Mouse (Mus musculus) liver, embryonic 14.5 days (tissue): ENCODE results near the gene Parvb. TPM values are rescaled to one million over a fixed set of nuclear protein-coding genes. Genes with fewer than 3 reads are reported as not detected.

Experiments used
- ATAC-seq: fragments of 200-750 bp; cut with Nextera tagmentation; 2 replicates; pipeline ENCODE4 v1.8.0; 2017; ENCODE audit warnings: moderate number of reproducible peaks, mild to moderate bottlenecking, moderate library complexity; ENCODE audit not compliant: insufficient read depth
- DNase-seq, 3 experiments: peaks; one replicate each; pipeline ENCODE4 v3.0.0-alpha.2; 2012 to 2013; ENCODE audit warnings: low read depth in 3 of 3, low spot score in 3 of 3
- H3K27ac ChIP-seq: fragments of 300-500 bp; sonication (generic); 2 replicates; pipeline ENCODE4 v1.5.1; 2014; ENCODE audit warnings: moderate library complexity, mild to moderate bottlenecking, control low read depth, inconsistent platforms
- H3K27me3 ChIP-seq: fragments of 300-500 bp; sonication (generic); 2 replicates; pipeline ENCODE4 v1.6.1; 2014; ENCODE audit warnings: mild to moderate bottlenecking, low read length, moderate library complexity; ENCODE audit not compliant: control insufficient read depth, insufficient read depth
- H3K36me3 ChIP-seq: fragments of 300-500 bp; sonication (generic); replicated peaks from 2 replicates; pipeline ENCODE4 v1.6.1; 2014; ENCODE audit warnings: low read depth; ENCODE audit not compliant: control insufficient read depth, insufficient read depth
- H3K4me1 ChIP-seq, 2 experiments: fragments of 200-500 bp in 1 of 2; fragments of 300-500 bp in 1 of 2; sonication (generic) in 1 of 2; replicated peaks; 2 replicates each; pipeline ENCODE4 v1.6.1; 2012 to 2014; ENCODE audit warnings: antibody characterized with exemption in 1 of 2, inconsistent platforms in 1 of 2, low read length in 1 of 2; ENCODE audit not compliant: control insufficient read depth in 2 of 2, insufficient read depth in 2 of 2
- H3K4me2 ChIP-seq: fragments of 300-500 bp; sonication (generic); 2 replicates; pipeline ENCODE4 v1.6.1; 2014; ENCODE audit warnings: low read depth, mild to moderate bottlenecking, control low read depth, moderate library complexity
- H3K4me3 ChIP-seq, 2 experiments: fragments of 200-500 bp in 1 of 2; fragments of 300-500 bp in 1 of 2; sonication (generic) in 1 of 2; 2 replicates each; pipeline ENCODE4 v1.5.1; 2012 to 2014; ENCODE audit warnings: low read depth in 2 of 2, low read length in 2 of 2, mild to moderate bottlenecking in 2 of 2, control low read depth in 1 of 2, inconsistent platforms in 1 of 2, moderate library complexity in 1 of 2; ENCODE audit not compliant: insufficient read depth in 1 of 2
- H3K9ac ChIP-seq: fragments of 300-500 bp; sonication (generic); replicated peaks from 2 replicates; pipeline ENCODE4 v1.6.1; 2014; ENCODE audit warnings: mild to moderate bottlenecking, control low read depth, moderate library complexity
- H3K9me3 ChIP-seq: fragments of 300-500 bp; sonication (generic); 2 replicates; pipeline ENCODE4 v1.6.1; 2016; ENCODE audit warnings: low read length, mixed read lengths; ENCODE audit not compliant: control insufficient read depth
- CTCF ChIP-seq: IDR thresholded peaks from 2 replicates; pipeline ENCODE4 v1.5.1; 2016; ENCODE audit warnings: antibody characterized with exemption, low read depth, control low read depth
- EP300 ChIP-seq: IDR thresholded peaks from 2 replicates; pipeline ENCODE4 v1.6.1; 2016; ENCODE audit warnings: antibody characterized with exemption, low read depth
- WGBS: fragments of 180-500 bp; shearing (Covaris S2); extraction: QIAGEN DNeasy Blood & Tissue Kit; methylation state at CpG from one replicate; pipeline ENCODE4 v1.1.7; 2014; ENCODE audit not compliant: insufficient replicate concordance; 5-methylcytosine and 5-hydroxymethylcytosine counted together
- polyA plus RNA-seq, 2 experiments: library from polyadenylated mRNA; depleted of rRNA in 1 of 2; stranded (reverse) in 1 of 2; unstranded in 1 of 2; fragments of >200 nt; fragmentation: Nextera tagmentation in 1 of 2; extraction: Ambion mirVana in 1 of 2; gene quantifications; 2 replicates each; pipeline versions ENCODE4 v1.2.1 to v1.2.3; 2012 to 2014

The Parvb gene
- polyA plus RNA-seq, 2 experiments = 7.3 to 22.6 TPM

DNA sequence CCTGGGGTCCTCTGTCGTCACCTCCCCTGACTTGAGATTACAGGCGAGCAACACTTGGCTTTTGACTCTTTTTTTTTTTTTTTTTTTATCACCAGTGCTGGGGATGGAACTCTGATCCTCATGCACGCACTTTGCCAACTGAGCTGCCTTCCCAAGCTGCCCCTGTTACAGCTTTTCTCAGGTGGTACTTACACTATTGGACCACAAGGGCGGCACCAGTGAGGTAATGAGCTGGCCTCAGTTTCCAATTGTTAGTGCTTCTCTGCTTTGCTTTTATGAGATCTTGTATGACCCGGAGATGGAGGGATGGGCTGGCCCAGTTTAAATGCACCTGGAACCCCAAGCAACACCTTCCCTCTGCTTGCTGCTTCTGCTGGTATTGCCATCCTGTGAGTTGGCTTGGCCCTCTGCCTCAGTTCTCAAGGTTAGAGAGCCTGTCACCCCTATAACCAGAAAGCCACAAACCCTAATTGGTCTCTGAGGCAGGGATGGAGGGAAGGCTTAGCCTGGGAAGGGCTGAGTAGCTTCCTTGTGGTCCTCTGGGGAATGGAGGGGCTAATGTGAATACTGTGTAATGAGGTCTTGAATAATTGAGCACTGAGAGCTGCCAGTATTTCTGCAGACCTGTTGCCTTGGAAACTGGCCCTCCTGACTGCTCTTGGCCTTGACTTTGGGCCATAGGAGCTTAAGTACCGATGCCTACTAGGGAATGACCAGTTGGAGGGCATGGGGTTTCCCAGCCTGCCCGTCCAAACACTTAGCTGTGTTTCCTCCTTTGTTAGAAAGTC lies 3.1 kb downstream of the Parvb start:
- Histone ChIP-seq H3K4me1 (peaks cover 13 to 30% of the 10 kb centered on the region in 2 experiments), H3K9ac (no peak overlapping the region), H3K4me3 (no peak overlapping the region), H3K36me3 (no peaks in the 10 kb centered on the region), H3K27ac (no peak overlapping the region), H3K27me3 (no peaks in the 10 kb centered on the region; the same call in 1 of the 2 replicates), H3K9me3 (no peaks in the 10 kb centered on the region), H3K4me2 (no peak overlapping the region)
- ATAC-seq = no peak
- TF ChIP-seq CTCF = peak; percentile 48
- TF ChIP-seq EP300 = no peak
- WGBS = 66% methylated on average over 7 of the region's 7 CpGs
- DNase-seq = no peak

DNA sequence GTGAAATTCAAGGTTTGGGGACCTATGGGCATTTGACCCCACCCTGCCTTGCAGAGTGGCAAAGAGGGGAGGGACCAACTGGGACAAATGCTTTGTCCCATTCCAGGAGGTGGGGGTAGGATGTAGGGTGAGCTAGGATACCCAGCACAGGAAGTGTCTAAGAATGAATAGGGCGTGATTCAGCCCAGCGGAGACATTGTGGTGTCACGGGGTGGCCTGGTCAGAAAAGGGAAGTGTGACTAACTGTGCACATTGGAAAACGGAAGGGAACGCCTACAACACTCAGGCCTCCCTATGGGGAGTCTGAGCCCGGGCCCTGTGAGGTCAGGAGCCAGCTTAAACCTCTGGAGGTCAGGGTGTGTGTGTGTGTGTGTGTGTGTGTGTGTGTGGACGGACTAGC lies 3.8 kb downstream of the Parvb start:
- Histone ChIP-seq H3K4me3 (no peak overlapping the region), H3K4me2 (no peak overlapping the region), H3K27ac (no peak overlapping the region), H3K27me3 (no peaks in the 10 kb centered on the region; the same call in 1 of the 2 replicates), H3K9ac (no peak overlapping the region), H3K36me3 (no peaks in the 10 kb centered on the region), H3K9me3 (no peaks in the 10 kb centered on the region), H3K4me1 (peaks cover 8 to 24% of the 10 kb centered on the region in 2 experiments)
- ATAC-seq (no peak), DNase-seq (no peak)
- TF ChIP-seq EP300 (no peak), CTCF (no peak)
- 25% methylated on average over 7 of the region's 7 CpGs for WGBS

DNA sequence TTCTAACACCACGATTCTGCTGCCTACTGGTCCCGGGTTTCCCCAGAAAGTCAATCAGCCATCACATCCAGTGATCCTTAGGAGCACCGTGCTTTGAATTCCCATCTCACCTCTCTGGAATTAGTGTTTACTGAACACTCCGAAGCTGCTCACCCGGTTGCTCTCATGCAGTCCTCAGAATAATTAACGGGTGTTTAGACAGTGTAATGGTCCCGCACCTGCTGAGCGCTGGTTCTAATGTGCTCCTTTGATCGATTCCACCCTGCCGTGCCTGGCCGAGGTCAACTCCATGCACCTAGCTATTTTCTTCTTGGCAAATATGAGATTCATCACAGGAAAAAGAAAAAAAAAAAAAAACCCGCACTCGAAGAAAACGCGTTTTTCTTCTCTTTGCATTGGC lies 6.7 kb downstream of the Parvb start:
- no peak overlapping the region for H3K9ac ChIP-seq
- H3K27ac ChIP-seq = no peak overlapping the region
- DNase-seq (no peak), ATAC-seq (no peak)
- no peaks in the 10 kb centered on the region for H3K36me3 ChIP-seq
- no peaks in the 10 kb centered on the region for H3K9me3 ChIP-seq
- 61% methylated on average over 15 of the region's 15 CpGs for WGBS
- TF ChIP-seq EP300 (no peak), CTCF (no peak)
- peaks cover 0 to 9% of the 10 kb centered on the region in 2 experiments; a peak in 2 of 4 replicates for H3K4me1 ChIP-seq
- H3K27me3 ChIP-seq = no peaks in the 10 kb centered on the region; the same call in 1 of the 2 replicates
- no peak overlapping the region for H3K4me3 ChIP-seq
- no peak overlapping the region for H3K4me2 ChIP-seq

DNA sequence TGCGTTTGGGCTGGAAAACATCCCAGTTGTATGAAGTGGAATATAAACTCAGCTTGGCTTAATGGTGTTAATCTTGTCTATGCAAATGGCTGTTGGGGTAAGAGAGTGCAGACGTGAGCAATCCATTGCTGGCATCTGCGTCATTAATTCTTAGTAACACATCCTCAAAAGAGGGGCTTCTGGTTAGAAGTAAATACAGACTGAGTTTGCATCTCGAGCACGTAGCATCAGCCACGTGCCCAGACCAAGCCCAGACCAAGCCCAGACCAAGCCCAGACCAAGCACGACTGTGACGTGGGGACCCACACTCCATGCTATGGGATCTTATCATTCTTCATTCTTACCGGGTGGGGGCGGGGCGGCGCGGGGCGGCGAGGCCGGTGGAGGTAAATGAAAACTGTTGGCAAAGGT lies 7.2 kb downstream of the Parvb start:
- Histone ChIP-seq H3K36me3 (no peaks in the 10 kb centered on the region), H3K4me3 (no peak overlapping the region), H3K9me3 (no peaks in the 10 kb centered on the region), H3K4me1 (peaks cover 0 to 9% of the 10 kb centered on the region in 2 experiments; a peak in 2 of 4 replicates), H3K27ac (no peak overlapping the region), H3K27me3 (no peaks in the 10 kb centered on the region; the same call in 1 of the 2 replicates), H3K4me2 (no peak overlapping the region; the same call in 1 of the 2 replicates), H3K9ac (no peak overlapping the region)
- ATAC-seq (no peak), DNase-seq (no peak)
- WGBS = 22% methylated on average over 16 of the region's 16 CpGs
- TF ChIP-seq EP300 (no peak), CTCF (no peak)

DNA sequence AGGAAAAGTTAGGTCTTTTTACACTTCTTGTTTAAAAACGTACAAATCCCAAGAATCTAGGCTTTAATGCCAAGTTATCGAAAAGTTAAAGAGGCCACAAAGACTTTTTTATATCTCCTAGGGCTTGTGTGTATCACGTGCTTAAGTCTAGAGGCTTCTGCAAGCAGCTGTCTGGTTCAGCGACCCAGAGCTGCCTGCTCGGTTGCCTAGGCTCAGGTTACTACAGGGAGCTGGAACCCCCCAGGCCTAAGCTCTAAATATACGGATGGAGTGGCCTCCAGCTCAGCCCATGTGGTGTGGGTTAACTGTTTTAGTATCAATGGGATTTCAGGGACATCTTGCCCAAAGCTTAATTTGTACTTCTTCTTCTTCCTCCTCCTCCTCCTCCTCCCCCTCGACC lies 9.7 kb downstream of the Parvb start:
- no peak for DNase-seq
- no peak for TF ChIP-seq CTCF
- TF ChIP-seq EP300 = no peak
- no peak for ATAC-seq
- Histone ChIP-seq H3K4me3 (no peak overlapping the region), H3K4me1 (peaks cover 0 to 9% of the 10 kb centered on the region in 2 experiments; a peak in 2 of 4 replicates), H3K27ac (no peak overlapping the region), H3K9me3 (no peaks in the 10 kb centered on the region), H3K9ac (no peak overlapping the region), H3K4me2 (no peak overlapping the region), H3K27me3 (no peaks in the 10 kb centered on the region; the same call in 1 of the 2 replicates), H3K36me3 (no peaks in the 10 kb centered on the region)
- 60% methylated on average over 7 of the region's 7 CpGs for WGBS
